Mouse (Mus musculus) embryo, embryonic 10 days (tissue): ENCODE measurements around the gene Them4.
A peak's percentile ranks its signal among the peaks of the same experiment; 100 is the strongest.
"Not testable (repeated sequence)": the region's sequence is repeated elsewhere in the genome, so short reads cannot be mapped to it uniquely, and the experiment has no call there.

ENCODE experiments used
- DNase-seq: peaks from one replicate; pipeline ENCODE4 v3.0.0-alpha.2; 2015; ENCODE audit warnings: low spot score

Them4 gene

GRCm38 (mm10) chr3:94309633-94310363, at the start of gene Them4:
Gene Them4 (plus strand): TSS chr3:94310089.
- peak; percentile 97 for DNase-seq

- peak; percentile 33 for DNase-seq
These were observed 49.3 kb upstream of the Them4 start for GRCm38 (mm10) chr3:94260598-94260997.

- not testable (repeated sequence) for DNase-seq
These were observed 46.2 kb upstream of the Them4 start, which contains the start of gene Gm4778 for GRCm38 (mm10) chr3:94263736-94264135. Gene Gm4778 (plus strand): TSS chr3:94264036.

- no peak for DNase-seq
These were observed 33.9 kb upstream of the Them4 start for GRCm38 (mm10) chr3:94275991-94276390.

- DNase-seq, result no peak
These were observed 4.4 kb upstream of the Them4 start for GRCm38 (mm10) chr3:94305457-94305856.

- no peak for DNase-seq
These were observed 2.9 kb upstream of the Them4 start for GRCm38 (mm10) chr3:94306975-94307374.

- DNase-seq, result no peak
These were observed 602 bp downstream of the Them4 start for GRCm38 (mm10) chr3:94310491-94310890.

- DNase-seq, result no peak
These were observed 1.0 kb downstream of the Them4 start for GRCm38 (mm10) chr3:94310911-94311310.

- no peak for DNase-seq
These were observed 1.5 kb downstream of the Them4 start for GRCm38 (mm10) chr3:94311376-94311775.

GRCm38 (mm10) chr3:94328681-94329080, 18.8 kb downstream of the Them4 start:
- peak; percentile 25 for DNase-seq

- DNase-seq, result no peak
These were observed 24.6 kb downstream of the Them4 start for GRCm38 (mm10) chr3:94334442-94334841.

- no peak for DNase-seq
These were observed 28.6 kb downstream of the Them4 start for GRCm38 (mm10) chr3:94338522-94338921.

- DNase-seq, result no peak
These were observed 32.1 kb downstream of the Them4 start, which contains the start of gene Them5 for GRCm38 (mm10) chr3:94341959-94342422. Gene Them5 (plus strand): TSS chr3:94342099.

- no peak for DNase-seq
These were observed 32.7 kb downstream of the Them4 start for GRCm38 (mm10) chr3:94342552-94342951.

GRCm38 (mm10) chr3:94344182-94344581, 34.3 kb downstream of the Them4 start:
- DNase-seq, result no peak

- no peak for DNase-seq
These were observed 35.0 kb downstream of the Them4 start for GRCm38 (mm10) chr3:94344897-94345296.

- no peak for DNase-seq
These were observed 38.3 kb downstream of the Them4 start for GRCm38 (mm10) chr3:94348146-94348545.

- DNase-seq, result peak; percentile 65
These were observed 50.9 kb downstream of the Them4 start for GRCm38 (mm10) chr3:94360812-94361211.

- no peak for DNase-seq
These were observed 52.2 kb downstream of the Them4 start, which contains the start of gene C2cd4d for GRCm38 (mm10) chr3:94362138-94362537. Gene C2cd4d (plus strand): TSS chr3:94362438.

- peak; percentile 67 for DNase-seq
These were observed 53.6 kb downstream of the Them4 start for GRCm38 (mm10) chr3:94363291-94364153.

GRCm38 (mm10) chr3:94364154-94364526, 54.3 kb downstream of the Them4 start:
- peak; percentile 36 for DNase-seq

- DNase-seq, result peak; percentile 89
These were observed 56.9 kb downstream of the Them4 start for GRCm38 (mm10) chr3:94366761-94367160.

GRCm38 (mm10) chr3:94367511-94367910, 57.6 kb downstream of the Them4 start:
- no peak for DNase-seq
